Mouse (Mus musculus) myocyte (in vitro differentiated cells): Measurements from ENCODE around the gene Pip5kl1. TPM values are rescaled to one million over a fixed set of nuclear protein-coding genes. Genes with fewer than 3 reads are reported as not detected.

ENCODE experiments used
- H3K27me3 ChIP-seq: one replicate; pipeline ENCODE4 v1.6.1; 2011; ENCODE audit not compliant: control insufficient read depth, insufficient read depth, insufficient read length
- H3K36me3 ChIP-seq: one replicate; pipeline ENCODE4 v1.6.1; 2011; ENCODE audit not compliant: control insufficient read depth, insufficient read depth
- H3K4me2 ChIP-seq: one replicate; pipeline ENCODE4 v1.6.1; 2011; ENCODE audit warnings: low read depth, control low read depth
- H3K4me3 ChIP-seq: one replicate; pipeline ENCODE4 v1.5.1; 2011; ENCODE audit warnings: mild to moderate bottlenecking, control low read depth, moderate library complexity
- H3K79me2 ChIP-seq: one replicate; pipeline ENCODE4 v1.6.1; 2011; ENCODE audit not compliant: control insufficient read depth, insufficient read depth
- H3ac ChIP-seq: one replicate; pipeline ENCODE4 v1.6.1; 2011; ENCODE audit not compliant: control insufficient read depth, insufficient read length
- CEBPB ChIP-seq: IDR thresholded peaks from 2 replicates; pipeline ENCODE4 v1.6.1; 2011; ENCODE audit warnings: mild to moderate bottlenecking, moderate library complexity; ENCODE audit not compliant: poor library complexity, insufficient read depth, severe bottlenecking
- E2F4 ChIP-seq: IDR thresholded peaks from one replicate; pipeline ENCODE4 v1.6.1; 2011; ENCODE audit warnings: mild to moderate bottlenecking, control low read depth, moderate library complexity; ENCODE audit not compliant: insufficient read depth
- MAX ChIP-seq: IDR thresholded peaks from one replicate; pipeline ENCODE4 v1.6.1; 2011; ENCODE audit warnings: low read depth, mild to moderate bottlenecking, control low read depth
- MYOD1 ChIP-seq, 3 experiments: IDR thresholded peaks; one replicate each; pipeline ENCODE4 v1.6.1; 2011; ENCODE audit warnings: control low read depth in 2 of 3, low read depth in 2 of 3, mild to moderate bottlenecking in 2 of 3, moderate library complexity in 1 of 3; ENCODE audit not compliant: insufficient read length in 2 of 3, control insufficient read depth in 1 of 3
- MYOG ChIP-seq, 3 experiments: IDR thresholded peaks; one replicate each; pipeline ENCODE4 v1.6.1; 2011; ENCODE audit warnings: control low read depth in 2 of 3, low read depth in 2 of 3, mild to moderate bottlenecking in 2 of 3; ENCODE audit not compliant: insufficient read length in 2 of 3, control insufficient read depth in 1 of 3, insufficient read depth in 1 of 3
- POLR2A ChIP-seq: IDR thresholded peaks from one replicate; pipeline ENCODE4 v1.6.1; 2011; ENCODE audit warnings: low read depth, mild to moderate bottlenecking, control low read depth, moderate library complexity; ENCODE audit not compliant: insufficient read length
- POLR2AphosphoS2 ChIP-seq: IDR thresholded peaks from one replicate; pipeline ENCODE4 v1.6.1; 2011; ENCODE audit warnings: low read depth, control low read depth; ENCODE audit not compliant: insufficient read length
- REST ChIP-seq: IDR thresholded peaks from one replicate; pipeline ENCODE4 v1.6.1; 2011; ENCODE audit warnings: mild to moderate bottlenecking, control low read depth, moderate library complexity; ENCODE audit not compliant: insufficient read depth, insufficient read length
- SRF ChIP-seq: IDR thresholded peaks from one replicate; pipeline ENCODE4 v1.6.1; 2011; ENCODE audit warnings: low read depth; ENCODE audit not compliant: control insufficient read depth, insufficient read length
- TCF12 ChIP-seq: IDR thresholded peaks from one replicate; pipeline ENCODE4 v1.6.1; 2011; ENCODE audit warnings: mild to moderate bottlenecking, control low read depth; ENCODE audit not compliant: poor library complexity, insufficient read depth, severe bottlenecking
- TCF3 ChIP-seq: IDR thresholded peaks from one replicate; pipeline ENCODE4 v1.6.1; 2011; ENCODE audit warnings: low read depth, control low read depth; ENCODE audit not compliant: insufficient read length
- USF1 ChIP-seq: IDR thresholded peaks from one replicate; pipeline ENCODE4 v1.6.1; 2011; ENCODE audit warnings: low read depth, mild to moderate bottlenecking, control low read depth, moderate library complexity
- polyA plus RNA-seq: library from polyadenylated mRNA; unstranded; fragments of >200 nt; fragmentation: generic; extraction: Trizol; gene quantifications from one replicate; pipeline ENCODE4 v1.2.1, GENCODE M21; 2012; ENCODE audit warnings: missing spikeins

Gene Pip5kl1
- polyA plus RNA-seq, 1 experiment = 0.10 TPM

GRCm38 (mm10) chr2:32575586-32576160 is 1.1 kb downstream of the Pip5kl1 start, which contains the start of gene 9430097D07Rik:
9430097D07Rik (minus strand) TSS chr2:32575684.
- Histone ChIP-seq H3K4me2 (peak within 1 kb of the TSS; percentile 4), H3K79me2 (peaks cover 21% of the 10 kb centered on the region), H3ac (no peak within 1 kb of the TSS), H3K4me3 (no peak within 1 kb of the TSS), H3K36me3 (no peaks in the 10 kb centered on the region), H3K27me3 (no peaks in the 10 kb centered on the region)
- TF ChIP-seq MYOD1 (IDR thresholded peaks at IDR 0.05; ENCODE audit: control insufficient read depth in 1 of 3, insufficient read length in 2 of 3, low read depth in 2 of 3) (no peak), USF1 (no peak), CEBPB (no peak), REST (no peak), E2F4 (no peak), SRF (no peak), TCF12 (no peak), TCF3 (no peak), POLR2A (no peak), MYOG (IDR thresholded peaks at IDR 0.05; ENCODE audit: control insufficient read depth in 1 of 3, insufficient read depth in 1 of 3, insufficient read length in 2 of 3, low read depth in 2 of 3) (no peak), POLR2AphosphoS2 (no peak)

- no peak for TF ChIP-seq REST
- no peak for TF ChIP-seq CEBPB
- no peak for TF ChIP-seq TCF3
- peaks cover 12% of the 10 kb centered on the region for H3K79me2 ChIP-seq
- H3K27me3 ChIP-seq = no peaks in the 10 kb centered on the region
- no peak overlapping the region for H3K4me2 ChIP-seq
- no peaks in the 10 kb centered on the region for H3K36me3 ChIP-seq
- H3ac ChIP-seq = no peak overlapping the region
- no peak overlapping the region for H3K4me3 ChIP-seq
These were observed 1.9 kb downstream of the Pip5kl1 start for GRCm38 (mm10) chr2:32576532-32576931.

- TF ChIP-seq TCF3 = no peak
- TF ChIP-seq MYOD1 (IDR thresholded peaks at IDR 0.05; ENCODE audit: control insufficient read depth in 1 of 3, insufficient read length in 2 of 3, low read depth in 2 of 3) = no peak
- TF ChIP-seq SRF = no peak
- no peak for TF ChIP-seq REST
- TF ChIP-seq MYOG (IDR thresholded peaks at IDR 0.05; ENCODE audit: control insufficient read depth in 1 of 3, insufficient read depth in 1 of 3, insufficient read length in 2 of 3, low read depth in 2 of 3) = no peak
- no peak for TF ChIP-seq TCF12
- no peak for TF ChIP-seq POLR2A
- TF ChIP-seq E2F4 = no peak
- no peak for TF ChIP-seq USF1
- TF ChIP-seq CEBPB = no peak
- TF ChIP-seq POLR2AphosphoS2 = no peak
- TF ChIP-seq MAX = no peak
- no peak overlapping the region for H3K4me3 ChIP-seq
- no peaks in the 10 kb centered on the region for H3K27me3 ChIP-seq
These were observed 3.8 kb downstream of the Pip5kl1 start for GRCm38 (mm10) chr2:32578146-32579046.

GRCm38 (mm10) chr2:32581450-32582095 is 7.0 kb downstream of the Pip5kl1 start:
- H3K4me3 ChIP-seq = no peak overlapping the region
- peak overlapping the region; percentile 20 for H3K4me2 ChIP-seq
- H3K79me2 ChIP-seq = no peaks in the 10 kb centered on the region
- no peak overlapping the region for H3ac ChIP-seq
- no peaks in the 10 kb centered on the region for H3K36me3 ChIP-seq
- TF ChIP-seq MYOG (IDR thresholded peaks at IDR 0.05; ENCODE audit: control insufficient read depth in 1 of 3, insufficient read depth in 1 of 3, insufficient read length in 2 of 3, low read depth in 2 of 3) = no peak
- no peak for TF ChIP-seq POLR2A
- TF ChIP-seq USF1 = no peak
- TF ChIP-seq TCF3 = no peak
- no peak for TF ChIP-seq CEBPB
- TF ChIP-seq POLR2AphosphoS2 = no peak
- TF ChIP-seq E2F4 = no peak
- no peaks in the 10 kb centered on the region for H3K27me3 ChIP-seq

More at GRCm38 (mm10) chr2:32578146-32579046, 3.8 kb downstream of the Pip5kl1 start:
- Histone ChIP-seq H3K4me2 (no peak overlapping the region), H3K36me3 (no peaks in the 10 kb centered on the region), H3ac (no peak overlapping the region), H3K79me2 (no peaks in the 10 kb centered on the region)
